Mouse (Mus musculus): ENCODE measurements around the gene Pnmal2.

Gene Pnmal2

GRCm38 (mm10) chr7:16917447-16917846 is 27.0 kb upstream of the Pnmal2 start:
- no peak for DNase-seq (ENCODE audit: low spot score)

GRCm38 (mm10) chr7:16918014-16918413 is 26.5 kb upstream of the Pnmal2 start:
- no peak for DNase-seq (ENCODE audit: low spot score)

- no peak for DNase-seq (ENCODE audit: low spot score)
These were observed 25.8 kb upstream of the Pnmal2 start for GRCm38 (mm10) chr7:16918670-16919069.

- DNase-seq (ENCODE audit: low spot score): no peak
These were observed 24.9 kb upstream of the Pnmal2 start for GRCm38 (mm10) chr7:16919395-16920149.

GRCm38 (mm10) chr7:16920150-16920579 is 24.3 kb upstream of the Pnmal2 start:
- DNase-seq (ENCODE audit: low spot score): no peak

GRCm38 (mm10) chr7:16920818-16921791 is 23.4 kb upstream of the Pnmal2 start:
- no peak for DNase-seq (ENCODE audit: low spot score)

GRCm38 (mm10) chr7:16921881-16922335 is 22.6 kb upstream of the Pnmal2 start:
- DNase-seq (ENCODE audit: low spot score): no peak

- no peak for DNase-seq (ENCODE audit: low spot score)
These were observed 22.0 kb upstream of the Pnmal2 start for GRCm38 (mm10) chr7:16922360-16922973.

GRCm38 (mm10) chr7:16923283-16924036 is 21.0 kb upstream of the Pnmal2 start:
- no peak for DNase-seq (ENCODE audit: low spot score)

GRCm38 (mm10) chr7:16924037-16924834 is 20.2 kb upstream of the Pnmal2 start, which contains the start of gene Calm3:
Gene Calm3, minus strand, starts transcription at chr7:16924114.
- DNase-seq (ENCODE audit: low spot score): peak; percentile 99

- no peak for DNase-seq (ENCODE audit: low spot score)
These were observed 16.1 kb upstream of the Pnmal2 start for GRCm38 (mm10) chr7:16928341-16928740.

GRCm38 (mm10) chr7:16930850-16931249 is 13.6 kb upstream of the Pnmal2 start:
- peak; percentile 75 for DNase-seq (ENCODE audit: low spot score)

- peak; percentile 83 for DNase-seq (ENCODE audit: low spot score)
These were observed 12.4 kb upstream of the Pnmal2 start for GRCm38 (mm10) chr7:16931968-16932627.

GRCm38 (mm10) chr7:16932704-16933577 is 11.5 kb upstream of the Pnmal2 start:
- DNase-seq (ENCODE audit: low spot score): no peak

GRCm38 (mm10) chr7:16937312-16937711 is 7.2 kb upstream of the Pnmal2 start:
- DNase-seq (ENCODE audit: low spot score): no peak

GRCm38 (mm10) chr7:16938117-16938791 is 6.2 kb upstream of the Pnmal2 start:
- DNase-seq (ENCODE audit: low spot score): no peak

- no peak for DNase-seq (ENCODE audit: low spot score)
These were observed 4.2 kb upstream of the Pnmal2 start for GRCm38 (mm10) chr7:16940292-16940691.

GRCm38 (mm10) chr7:16942861-16943260 is 1.6 kb upstream of the Pnmal2 start:
- DNase-seq (ENCODE audit: low spot score): no peak
